Mouse (Mus musculus) limb, embryonic 11.5 days (tissue): ENCODE measurements around the gene Gm20696. TPM values are rescaled to one million over a fixed set of nuclear protein-coding genes. Genes with fewer than 3 reads are reported as not detected.

Source experiments
- ATAC-seq: fragments of 200-750 bp; cut with Nextera tagmentation; 2 replicates; pipeline ENCODE4 v1.8.0; 2017; ENCODE audit warnings: low read depth; ENCODE audit not compliant: insufficient number of reproducible peaks, low FRiP score, low TSS enrichment
- DNase-seq: peaks from one replicate; pipeline ENCODE4 v3.0.0-alpha.2; 2015; ENCODE audit warnings: low spot score
- H3K27ac ChIP-seq: fragments of 300-500 bp; sonication (generic); replicated peaks from 2 replicates; pipeline ENCODE4 v1.5.1; 2014; ENCODE audit warnings: low read depth, mild to moderate bottlenecking, low read length
- H3K27me3 ChIP-seq: fragments of 300-500 bp; sonication (generic); 2 replicates; pipeline ENCODE4 v1.6.1; 2014; ENCODE audit warnings: mild to moderate bottlenecking, low read length, mixed read lengths; ENCODE audit not compliant: control insufficient read depth, insufficient read depth
- H3K36me3 ChIP-seq: fragments of 300-500 bp; sonication (generic); 2 replicates; pipeline ENCODE4 v1.6.1; 2014; ENCODE audit warnings: mild to moderate bottlenecking, low read length, moderate library complexity, mixed read lengths; ENCODE audit not compliant: control insufficient read depth, insufficient read depth
- H3K4me1 ChIP-seq: fragments of 300-500 bp; sonication (generic); 2 replicates; pipeline ENCODE4 v1.6.1; 2014; ENCODE audit warnings: low read length, mixed read lengths; ENCODE audit not compliant: control insufficient read depth, insufficient read depth
- H3K4me2 ChIP-seq: fragments of 300-500 bp; sonication (generic); 2 replicates; pipeline ENCODE4 v1.6.1; 2014; ENCODE audit warnings: low read depth, mild to moderate bottlenecking, moderate library complexity; ENCODE audit not compliant: severe bottlenecking
- H3K4me3 ChIP-seq: fragments of 300-500 bp; sonication (generic); 2 replicates; pipeline ENCODE4 v1.5.1; 2014; ENCODE audit warnings: low read depth, low read length
- H3K9ac ChIP-seq: fragments of 300-500 bp; sonication (generic); 2 replicates; pipeline ENCODE4 v1.6.1; 2014; ENCODE audit warnings: mild to moderate bottlenecking, low read length
- H3K9me3 ChIP-seq: fragments of 300-500 bp; sonication (generic); 2 replicates; pipeline ENCODE4 v1.6.1; 2016; ENCODE audit warnings: low read length; ENCODE audit not compliant: control insufficient read depth
- whole genome bisulfite sequencing: fragments of 180-500 bp; shearing (Covaris S2); extraction: QIAGEN DNeasy Blood & Tissue Kit; methylation state at CpG from one replicate; pipeline ENCODE4 v1.1.7; 2014; 5-methylcytosine and 5-hydroxymethylcytosine counted together
- polyA plus RNA-seq: library from polyadenylated mRNA; unstranded; fragments of >200 nt; fragmentation: Nextera tagmentation; extraction: Ambion mirVana; gene quantifications from 2 replicates; pipeline ENCODE4 v1.2.1, GENCODE M21; 2014

The Gm20696 gene
- polyA plus RNA-seq, 1 experiment from 2014 or later = 4.0 TPM

DNA sequence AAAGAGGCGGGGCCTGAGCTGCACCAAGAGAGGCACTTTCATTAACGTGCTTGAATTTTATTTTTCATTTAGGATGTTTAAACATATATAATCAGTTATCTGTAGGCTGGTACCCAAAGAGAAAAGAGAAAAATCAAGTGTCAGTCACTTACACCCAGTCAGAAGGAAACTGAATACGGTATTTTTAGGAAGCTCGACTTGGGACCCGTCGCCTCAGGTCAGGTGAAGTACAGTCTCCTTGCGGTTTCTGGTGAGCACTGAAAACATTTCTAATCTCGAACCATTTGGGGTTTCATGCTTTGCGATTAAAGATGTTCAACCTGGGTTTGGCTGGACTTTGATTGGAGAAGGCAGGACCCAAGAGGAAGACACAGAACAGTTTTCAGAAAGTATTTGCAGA, 385.2 kb downstream of the Gm20696 start:
- ATAC-seq (no peak), DNase-seq (no peak)
- WGBS = 93% methylated on average over 9 of the region's 9 CpGs
- Histone ChIP-seq H3K4me1 (no peaks in the 10 kb centered on the region), H3K27me3 (no peaks in the 10 kb centered on the region), H3K36me3 (no peaks in the 10 kb centered on the region), H3K27ac (no peak overlapping the region), H3K4me3 (no peak overlapping the region), H3K9ac (no peak overlapping the region), H3K4me2 (no peak overlapping the region), H3K9me3 (no peaks in the 10 kb centered on the region)

- DNase-seq (no peak), ATAC-seq (no peak)
- Histone ChIP-seq H3K9ac (no peak overlapping the region), H3K9me3 (no peaks in the 10 kb centered on the region), H3K4me2 (no peak overlapping the region), H3K27me3 (no peaks in the 10 kb centered on the region), H3K4me1 (peaks cover 2% of the 10 kb centered on the region; the same call in 1 of the 2 replicates), H3K27ac (no peak overlapping the region), H3K4me3 (no peak overlapping the region), H3K36me3 (no peaks in the 10 kb centered on the region)
- 81% methylated on average over 5 of the region's 5 CpGs for WGBS
Measured at GRCm38 (mm10) chr6:99280619-99281018, 386.0 kb downstream of the Gm20696 start.

DNA sequence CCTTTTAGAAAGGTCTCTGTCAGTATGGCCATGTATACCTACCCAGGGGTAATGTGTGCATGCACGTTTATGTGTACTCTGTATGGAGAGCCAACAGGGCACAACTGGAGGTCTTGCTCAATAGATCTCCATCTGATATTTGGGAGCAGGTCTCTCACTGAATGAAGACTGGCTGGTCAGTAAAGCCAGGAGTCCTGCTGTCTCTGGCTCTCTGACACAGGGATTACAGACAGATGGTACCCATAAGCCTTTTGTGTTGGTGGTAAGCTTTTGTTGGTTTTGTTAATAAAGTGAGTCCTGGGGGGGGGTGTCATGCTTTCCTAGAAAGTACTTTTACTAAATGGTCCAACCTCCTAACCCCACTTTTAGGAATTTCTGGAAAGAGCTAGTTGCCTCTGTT, 389.3 kb downstream of the Gm20696 start:
- Histone ChIP-seq H3K36me3 (no peaks in the 10 kb centered on the region), H3K4me1 (peaks cover 23% of the 10 kb centered on the region), H3K27ac (no peak overlapping the region), H3K27me3 (no peaks in the 10 kb centered on the region), H3K9ac (no peak overlapping the region), H3K4me2 (no peak overlapping the region), H3K9me3 (no peaks in the 10 kb centered on the region), H3K4me3 (no peak overlapping the region)
- DNase-seq = no peak
- no peak for ATAC-seq
- WGBS = 97% methylated on average over 1 of the region's 1 CpGs

- no peaks in the 10 kb centered on the region for H3K27me3 ChIP-seq
- H3K4me3 ChIP-seq = no peak overlapping the region
- ATAC-seq (no peak), DNase-seq (no peak)
- no peak overlapping the region for H3K9ac ChIP-seq
- H3K4me2 ChIP-seq = no peak overlapping the region
- H3K27ac ChIP-seq = no peak overlapping the region
- 32% methylated on average over 7 of the region's 7 CpGs for WGBS
- peaks cover 24% of the 10 kb centered on the region for H3K4me1 ChIP-seq
- H3K9me3 ChIP-seq = no peaks in the 10 kb centered on the region
- H3K36me3 ChIP-seq = no peaks in the 10 kb centered on the region
Measured at GRCm38 (mm10) chr6:99276297-99276653, 390.3 kb downstream of the Gm20696 start.

DNA sequence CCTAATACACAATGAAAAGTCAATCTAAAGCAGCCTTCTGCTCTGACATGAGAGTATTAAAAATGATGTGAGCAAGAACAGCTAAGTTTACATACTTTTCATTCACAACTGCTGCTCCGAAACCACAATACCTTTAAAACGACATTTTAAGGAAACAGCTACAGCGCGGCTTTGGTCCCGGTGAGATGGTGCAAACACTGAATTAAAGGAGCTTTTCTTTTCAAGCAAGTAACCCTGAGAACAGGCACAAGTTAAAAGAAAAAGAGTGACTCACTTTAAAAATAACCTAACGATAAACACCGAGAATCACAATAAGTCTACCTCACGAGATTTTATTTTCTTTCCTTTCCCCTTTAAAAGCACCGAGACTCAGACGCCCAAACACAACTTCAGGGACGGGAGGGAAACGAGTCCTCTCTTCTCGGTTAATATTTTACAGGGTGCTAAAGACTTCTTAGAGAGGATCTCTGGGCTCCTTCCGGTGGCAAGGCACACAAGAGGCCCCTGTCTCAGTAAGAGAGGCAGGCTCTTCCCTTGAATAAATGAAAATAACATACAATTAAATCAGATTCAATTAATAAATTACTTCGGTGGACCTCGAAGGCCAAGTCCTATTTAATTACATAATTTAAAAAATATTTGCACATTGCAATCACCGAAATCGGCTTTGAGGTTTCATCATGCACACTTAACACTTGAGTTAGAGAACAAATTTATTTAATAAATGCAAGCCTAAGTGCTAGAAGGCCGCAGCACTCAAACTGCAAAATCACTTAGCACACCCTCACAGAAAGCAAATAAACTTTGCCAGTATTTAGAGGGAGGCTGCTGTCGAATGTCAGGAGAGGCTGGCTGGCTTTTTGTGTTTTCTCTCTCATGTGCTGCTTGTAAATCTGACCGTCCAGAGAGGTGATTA, 391.0 kb downstream of the Gm20696 start:
- Histone ChIP-seq H3K36me3 (no peaks in the 10 kb centered on the region), H3K4me2 (no peak overlapping the region; the same call in 1 of the 2 replicates), H3K4me1 (peaks cover 26% of the 10 kb centered on the region), H3K27ac (no peak overlapping the region), H3K27me3 (no peaks in the 10 kb centered on the region), H3K9me3 (no peaks in the 10 kb centered on the region), H3K9ac (no peak overlapping the region), H3K4me3 (no peak overlapping the region)
- no peak for ATAC-seq
- no peak for DNase-seq
- WGBS = 41% methylated on average over 21 of the region's 21 CpGs

DNA sequence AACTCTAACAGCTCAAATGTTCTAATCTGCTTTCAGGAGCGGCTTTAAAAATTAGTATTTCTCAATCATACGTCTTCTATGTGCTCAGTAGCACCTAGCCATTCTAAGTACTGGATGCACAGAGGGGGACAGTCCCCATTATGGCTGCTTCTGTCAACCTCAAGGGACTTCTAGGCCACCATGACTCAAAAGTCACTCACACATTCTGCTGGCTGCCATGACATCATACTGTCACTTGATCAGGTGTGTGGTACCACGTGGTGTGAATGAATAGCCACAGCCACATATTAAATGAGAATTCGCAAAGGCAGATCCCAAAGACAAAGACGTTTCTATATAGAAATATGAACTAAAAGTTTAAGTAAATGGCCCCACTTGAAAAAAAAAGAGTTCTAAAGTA, 391.9 kb downstream of the Gm20696 start:
- Histone ChIP-seq H3K4me3 (no peak overlapping the region), H3K4me1 (peaks cover 26% of the 10 kb centered on the region), H3K27me3 (no peaks in the 10 kb centered on the region), H3K36me3 (no peaks in the 10 kb centered on the region), H3K9ac (no peak overlapping the region), H3K4me2 (no peak overlapping the region), H3K9me3 (no peaks in the 10 kb centered on the region), H3K27ac (no peak overlapping the region)
- no peak for DNase-seq
- ATAC-seq = no peak
- 86% methylated on average over 5 of the region's 5 CpGs for WGBS

DNA sequence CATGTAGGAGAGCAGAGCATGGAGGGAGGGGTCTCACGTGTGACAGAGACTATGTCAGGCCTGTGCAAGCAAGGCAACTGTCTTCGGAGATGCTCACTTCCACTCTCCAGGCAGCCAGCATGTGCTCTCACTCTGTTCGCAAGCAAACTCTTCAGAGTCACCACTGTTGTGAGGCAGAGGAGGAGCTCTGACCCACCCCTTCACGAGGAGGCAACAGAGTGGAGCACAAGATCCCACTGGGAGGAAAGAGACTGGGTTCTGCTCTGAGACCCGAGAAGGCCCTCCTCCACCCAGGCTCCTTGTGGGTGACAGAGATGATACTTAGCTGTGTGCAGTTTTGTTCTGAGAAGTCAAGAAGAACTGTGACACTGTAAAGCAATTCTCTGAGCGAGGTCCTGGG, 392.4 kb downstream of the Gm20696 start:
- no peak overlapping the region for H3K27ac ChIP-seq
- no peak for ATAC-seq
- H3K4me2 ChIP-seq = no peak overlapping the region
- no peaks in the 10 kb centered on the region for H3K36me3 ChIP-seq
- DNase-seq = no peak
- H3K4me1 ChIP-seq = peaks cover 26% of the 10 kb centered on the region
- no peak overlapping the region for H3K9ac ChIP-seq
- no peaks in the 10 kb centered on the region for H3K9me3 ChIP-seq
- WGBS = 72% methylated on average over 6 of the region's 6 CpGs
- no peaks in the 10 kb centered on the region for H3K27me3 ChIP-seq
- no peak overlapping the region for H3K4me3 ChIP-seq

DNA sequence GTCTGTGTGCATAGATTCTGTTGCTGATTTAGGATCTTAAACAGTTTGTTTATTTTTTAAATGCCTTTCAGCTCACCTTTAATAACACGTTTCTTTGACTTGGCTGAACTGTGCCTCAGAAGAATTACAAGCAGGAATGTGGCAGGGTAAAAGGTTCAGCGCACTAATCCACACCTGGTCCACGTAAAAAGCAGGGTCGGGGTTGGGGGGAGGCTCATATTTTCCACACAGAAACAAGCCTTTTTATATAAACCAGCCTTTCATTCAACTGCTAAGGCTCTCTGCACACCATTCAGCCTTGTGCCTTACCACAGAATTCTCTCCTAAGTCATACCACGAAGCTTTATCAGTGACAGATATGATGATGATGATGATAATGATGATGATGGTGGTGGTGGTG, 393.4 kb downstream of the Gm20696 start:
- DNase-seq (peak; percentile 44), ATAC-seq (0 out of 2 replicates have a peak, but pooled peaks have one; percentile 62)
- H3K4me3 ChIP-seq = no peak overlapping the region
- 27% methylated on average over 5 of the region's 5 CpGs for WGBS
- H3K9ac ChIP-seq = no peak overlapping the region
- H3K27ac ChIP-seq = no peak overlapping the region
- H3K9me3 ChIP-seq = no peaks in the 10 kb centered on the region
- no peaks in the 10 kb centered on the region for H3K36me3 ChIP-seq
- H3K27me3 ChIP-seq = no peaks in the 10 kb centered on the region
- H3K4me1 ChIP-seq = peaks cover 26% of the 10 kb centered on the region
- no peak overlapping the region for H3K4me2 ChIP-seq
